Mouse (Mus musculus) MEL-GATA-1-ER (cell line): ENCODE results near the gene Krtap20-2.
"Not testable (repeated sequence)": the region's sequence is repeated elsewhere in the genome, so short reads cannot be mapped to it uniquely, and the experiment has no call there.

Experiments
- DNase-seq: peaks from one replicate; pipeline ENCODE4 v3.0.0-alpha.2; 2012; ENCODE audit warnings: low read depth; ENCODE audit errors: extremely low read depth

Krtap20-2 gene

GRCm38 (mm10) chr16:89205561-89205960, at the start of gene Krtap20-2:
Gene Krtap20-2 (plus strand): TSS chr16:89205861.
- no peak for DNase-seq

- no peak for DNase-seq
Measured at GRCm38 (mm10) chr16:89157652-89158051, 48.0 kb upstream of the Krtap20-2 start, which contains the start of gene Gm9789. Gene Gm9789 (plus strand): TSS chr16:89157952.

GRCm38 (mm10) chr16:89169190-89169589, 36.5 kb upstream of the Krtap20-2 start, which contains the start of gene Gm7735:
Gene Gm7735 (plus strand): TSS chr16:89169490.
- not testable (repeated sequence) for DNase-seq

- DNase-seq = no peak
Measured at GRCm38 (mm10) chr16:89174435-89174834, 31.2 kb upstream of the Krtap20-2 start, which contains the start of gene 1110057P08Rik. Gene 1110057P08Rik (plus strand): TSS chr16:89174735.

- no peak for DNase-seq
Measured at GRCm38 (mm10) chr16:89188621-89189020, 17.0 kb upstream of the Krtap20-2 start.
